8 mouse cellular contexts compared by ENCODE assay signal in genomic region chr4:95051311-95051871, GRCm38 (mm10). TPM values are rescaled to one million over a fixed set of nuclear protein-coding genes. Genes with fewer than 3 reads are reported as not detected.
DNase-seq lines count a peak whose midpoint lies in the region; ATAC-seq and TF ChIP-seq lines count a peak whose summit lies in the region.

No protein-coding gene starts in this region.

- no peak for TF ChIP-seq POLR2A in liver, adult 2 months (IDR thresholded peaks at IDR 0.05; ENCODE audit: extremely low read depth, insufficient read depth, low read length)

- WGBS in intestine, embryonic 14.5 days = 0% methylated on average over 54 of the region's 54 CpGs
- whole genome bisulfite sequencing in liver, adult 2 months = under 1% methylated on average over 54 of the region's 54 CpGs
- under 1% methylated on average over 50 of the region's 54 CpGs for WGBS in midbrain, embryonic 16.5 days
- WGBS in stomach, embryonic 14.5 days = under 1% methylated on average over 54 of the region's 54 CpGs

- H3K4me3 ChIP-seq in brown adipose tissue, adult 24 weeks (ENCODE audit: insufficient read depth, low read depth, low read length) = peak overlapping the region; percentile 100
- H3K4me3 ChIP-seq in intestine, embryonic 14.5 days (ENCODE audit: low read depth, low read length) = peak overlapping the region; percentile 95
- H3K4me3 ChIP-seq in liver, adult 2 months (ENCODE audit: insufficient read depth, low read depth, low read length) = peak overlapping the region; percentile 75
- H3K4me3 ChIP-seq in midbrain, embryonic 16.5 days (ENCODE audit: low read depth, low read length) = peak overlapping the region; percentile 77
- peak overlapping the region; percentile 97 for H3K4me3 ChIP-seq in stomach, embryonic 14.5 days (ENCODE audit: low read depth, low read length)

- no peaks in the 10 kb centered on the region; the same call in 1 of the 2 replicates for H3K36me3 ChIP-seq in intestine, embryonic 14.5 days (ENCODE audit: control insufficient read depth, insufficient read depth, low read length)
- no peaks in the 10 kb centered on the region for H3K36me3 ChIP-seq in liver, adult 2 months (ENCODE audit: control insufficient read depth, insufficient read depth, low read length)
- H3K36me3 ChIP-seq in midbrain, embryonic 16.5 days (ENCODE audit: control insufficient read depth, insufficient read depth, low read length) = no peaks in the 10 kb centered on the region
- H3K36me3 ChIP-seq in stomach, embryonic 14.5 days (ENCODE audit: control insufficient read depth, insufficient read depth, low read length) = no peaks in the 10 kb centered on the region

- ATAC-seq in intestine, embryonic 14.5 days (replicated peaks; ENCODE audit: low FRiP score, low TSS enrichment, low read depth) = peak; percentile 6; the same call in 1 of the 2 replicates
- ATAC-seq in midbrain, embryonic 16.5 days = peak; percentile 2
- ATAC-seq in stomach, embryonic 14.5 days (ENCODE audit: insufficient number of reproducible peaks, insufficient read depth, low FRiP score, low read depth) = no peak

- peak overlapping the region; percentile 98 for H3K9ac ChIP-seq in intestine, embryonic 14.5 days (ENCODE audit: low read length)
- H3K9ac ChIP-seq in liver, adult 2 months (ENCODE audit: low read depth, low read length) = peak overlapping the region; percentile 86
- H3K9ac ChIP-seq in midbrain, embryonic 16.5 days (ENCODE audit: low read depth, low read length) = peak overlapping the region; percentile 87
- H3K9ac ChIP-seq in stomach, embryonic 14.5 days (replicated peaks; ENCODE audit: low read depth, low read length) = peak overlapping the region; percentile 98

- no peak for TF ChIP-seq CTCF in liver, adult 2 months (IDR thresholded peaks at IDR 0.05; ENCODE audit: low read depth, low read length)

- no peaks in the 10 kb centered on the region for H3K27me3 ChIP-seq in intestine, embryonic 14.5 days (replicated peaks; ENCODE audit: control insufficient read depth, insufficient read depth, low read length)
- no peaks in the 10 kb centered on the region for H3K27me3 ChIP-seq in liver, adult 2 months (ENCODE audit: control insufficient read depth, insufficient read depth, low read length)
- H3K27me3 ChIP-seq in midbrain, embryonic 16.5 days (ENCODE audit: control insufficient read depth, insufficient read depth, low read depth, low read length) = no peaks in the 10 kb centered on the region
- no peaks in the 10 kb centered on the region for H3K27me3 ChIP-seq in stomach, embryonic 14.5 days (ENCODE audit: control insufficient read depth, insufficient read depth, low read length)

- no peaks in the 10 kb centered on the region for H3K79me2 ChIP-seq in liver, adult 2 months (ENCODE audit: control insufficient read depth, insufficient read depth, low read length)

- peak; percentile 61 for DNase-seq in adrenal gland, adult 8-10 months
- DNase-seq in adrenal gland, adult 2 months = no peak
- peak; percentile 43 to 56 for DNase-seq in frontal cortex, postnatal 14 days (ENCODE audit: low spot score in 2 of 2)
- peak; percentile 91 for DNase-seq in intestine, embryonic 14.5 days (ENCODE audit: low spot score)
- no peak for DNase-seq in liver, adult 2 months (ENCODE audit: extremely low read depth, low read depth, low spot score)

- H3K9me3 ChIP-seq in intestine, embryonic 14.5 days (ENCODE audit: control insufficient read depth, low read length) = no peaks in the 10 kb centered on the region
- H3K9me3 ChIP-seq in midbrain, embryonic 16.5 days (replicated peaks; ENCODE audit: control insufficient read depth, low read length, poor library complexity, severe bottlenecking) = no peaks in the 10 kb centered on the region
- H3K9me3 ChIP-seq in stomach, embryonic 14.5 days (ENCODE audit: control insufficient read depth, low read depth, low read length) = no peaks in the 10 kb centered on the region

- peak overlapping the region; percentile 81 for H3K4me2 ChIP-seq in intestine, embryonic 14.5 days (ENCODE audit: low read length)
- peak overlapping the region; percentile 86 for H3K4me2 ChIP-seq in midbrain, embryonic 16.5 days (ENCODE audit: low read length)
- H3K4me2 ChIP-seq in stomach, embryonic 14.5 days (replicated peaks; ENCODE audit: low read depth, low read length) = peak overlapping the region; percentile 60

- peak overlapping the region; percentile 97 for H3K27ac ChIP-seq in brown adipose tissue, adult 24 weeks (replicated peaks; ENCODE audit: low read depth, low read length)
- peak overlapping the region; percentile 100 for H3K27ac ChIP-seq in intestine, embryonic 14.5 days (ENCODE audit: low read depth)
- H3K27ac ChIP-seq in liver, adult 2 months (replicated peaks; ENCODE audit: insufficient read depth, low read depth, low read length) = peak overlapping the region; percentile 92
- H3K27ac ChIP-seq in midbrain, embryonic 16.5 days (ENCODE audit: low read length) = peak overlapping the region; percentile 95
- peak overlapping the region; percentile 100 for H3K27ac ChIP-seq in stomach, embryonic 14.5 days (ENCODE audit: low read length)

- H3K4me1 ChIP-seq in brown adipose tissue, adult 24 weeks (ENCODE audit: control insufficient read depth, insufficient read depth, insufficient read length, low read length) = peaks cover 4% of the 10 kb centered on the region; the same call in 1 of the 2 replicates
- peaks cover 27% of the 10 kb centered on the region for H3K4me1 ChIP-seq in intestine, embryonic 14.5 days (replicated peaks; ENCODE audit: control insufficient read depth, insufficient read depth, low read length)
- H3K4me1 ChIP-seq in liver, adult 2 months (ENCODE audit: control insufficient read depth, insufficient read depth, low read length) = 0 out of 2 replicates have a peak, but pooled peaks cover 2% of the 10 kb centered on the region
- peaks cover 24% of the 10 kb centered on the region for H3K4me1 ChIP-seq in midbrain, embryonic 16.5 days (ENCODE audit: control insufficient read depth, insufficient read depth, low read length)
- peaks cover 28% of the 10 kb centered on the region for H3K4me1 ChIP-seq in stomach, embryonic 14.5 days (ENCODE audit: control insufficient read depth, insufficient read depth, low read length)

RNA-seq across cellular contexts. Expression of gene Jun, which starts 0.6 kb away (rescaled TPM):
- 100 to 1,000 TPM; 127 to 531 (median 331) TPM for total RNA-seq in adrenal gland, adult 8-10 months (2022)
- 100 to 1,000 TPM; 137 to 233 TPM for total RNA-seq in adrenal gland, adult 2 months (2021)
- 187 and 234 TPM in 2 replicates for polyA plus RNA-seq in adrenal gland, adult 2 months (2012; rRNA removed)
- polyA plus RNA-seq in brown adipose tissue, adult 24 weeks (2012; ENCODE audit: insufficient read depth, insufficient read length, missing spikeins) = 66.9 and 91.2 TPM in 2 replicates
- polyA plus RNA-seq in intestine, embryonic 14.5 days (2014; fragmentation: Nextera tagmentation; extraction: Ambion mirVana) = 56.0 and 61.7 TPM in 2 replicates
- total RNA-seq in liver, adult 2 months (2014; rRNA removed) = 3.7 and 5.2 TPM in 2 replicates
- 3.2 and 5.7 TPM in 2 replicates for polyA plus RNA-seq in liver, adult 2 months (2012; rRNA removed)
- 49.3 and 54.0 TPM in 2 replicates for polyA plus RNA-seq in midbrain, embryonic 16.5 days (2015; fragmentation: Nextera tagmentation; extraction: Ambion mirVana)
- 55.1 and 62.7 TPM in 2 replicates for polyA plus RNA-seq in stomach, embryonic 14.5 days (2014; fragmentation: Nextera tagmentation; extraction: Ambion mirVana)

Comparison
In these comparisons a context has a peak if more than half of its experiments do, and no peak if none do; other contexts are left out.
1. DNase-seq: peak in adrenal gland, adult 8-10 months (single experiment), frontal cortex, postnatal 14 days (2 of 2) and intestine, embryonic 14.5 days (single experiment); none in adrenal gland, adult 2 months (single experiment) and liver, adult 2 months (single experiment).
2. Peak in every context shown above with its lines, with median percentiles within 50 percentile points of each other: H3K27ac ChIP-seq, H3K4me3 ChIP-seq, H3K4me2 ChIP-seq and H3K9ac ChIP-seq.